Mouse (Mus musculus) spleen, postnatal 0 days (tissue): ENCODE results near the gene Nr1h4. TPM values are rescaled to one million over a fixed set of nuclear protein-coding genes. Genes with fewer than 3 reads are reported as not detected.

ENCODE experiments used
- polyA plus RNA-seq: library from polyadenylated mRNA; unstranded; fragments of >200 nt; fragmentation: Nextera tagmentation; extraction: Ambion mirVana; gene quantifications from 2 replicates; pipeline ENCODE4 v1.2.1, GENCODE M21; 2015

The Nr1h4 gene
- polyA plus RNA-seq = not detected in 2 replicates

GRCm38 (mm10) chr10:89532929-89533727 lies at the start of gene Nr1h4:
TSS of gene Nr1h4 (minus strand) at chr10:89533585.

GRCm38 (mm10) chr10:89443623-89444151 lies 89.7 kb downstream of the Nr1h4 start, which contains the start of gene Gas2l3:
TSS of gene Gas2l3 (minus strand) at chr10:89443967.

Other genes starting within 250 kb of the Nr1h4 start
- gene Ano4, start 188.8 kb downstream of the Nr1h4 start, polyA plus RNA-seq = 0.04 TPM in 1 of 2 replicates, not detected in the other
- 7.0 and 7.3 TPM in 2 replicates for gene Gas2l3, start 89.6 kb downstream of the Nr1h4 start, polyA plus RNA-seq
- 0.04 TPM in 1 of 2 replicates, not detected in the other for gene Slc17a8, start 87.7 kb upstream of the Nr1h4 start, polyA plus RNA-seq
- gene Scyl2, start 152.7 kb upstream of the Nr1h4 start, polyA plus RNA-seq = 4.8 and 5.2 TPM in 2 replicates
- gene Actr6, start 198.7 kb upstream of the Nr1h4 start, polyA plus RNA-seq = 22.3 and 22.6 TPM in 2 replicates
- gene Uhrf1bp1l, start 211.4 kb upstream of the Nr1h4 start, polyA plus RNA-seq = 11.3 and 12.9 TPM in 2 replicates